Mouse (Mus musculus) MEL (cell line): ENCODE data around the gene Prss22. TPM values are rescaled to one million over a fixed set of nuclear protein-coding genes. Genes with fewer than 3 reads are reported as not detected.

Experiments used
- DNase-seq: peaks from one replicate; pipeline ENCODE4 v3.0.0; 2011; ENCODE audit warnings: low read depth, low spot score
- H3K27ac ChIP-seq: 2 replicates; pipeline ENCODE4 v1.5.1; 2012; ENCODE audit warnings: low read depth, mild to moderate bottlenecking, control low read depth, low read length, moderate library complexity; ENCODE audit not compliant: control insufficient read depth
- H3K27me3 ChIP-seq, 2 experiments: fragments of 150-350 bp in 1 of 2; sonication (generic) in 1 of 2; 2 replicates each; pipeline ENCODE4 v1.6.1; 2012; ENCODE audit warnings: low read length in 2 of 2, mild to moderate bottlenecking in 2 of 2, improper control_type of control experiment in 1 of 2, moderate library complexity in 1 of 2; ENCODE audit not compliant: insufficient read depth in 2 of 2, control insufficient read depth in 1 of 2
- H3K36me3 ChIP-seq, 2 experiments: 2 replicates each; pipeline ENCODE4 v1.6.1; 2012 to 2014; ENCODE audit warnings: low read length in 2 of 2, improper control_type of control experiment in 1 of 2, inconsistent platforms in 1 of 2, mild to moderate bottlenecking in 1 of 2; ENCODE audit not compliant: insufficient read depth in 2 of 2, control insufficient read depth in 1 of 2
- H3K4me1 ChIP-seq, 2 experiments: fragments of 150-350 bp in 1 of 2; sonication (generic) in 1 of 2; 2 replicates each; pipeline ENCODE4 v1.6.1; 2012; ENCODE audit warnings: low read length in 2 of 2, improper control_type of control experiment in 1 of 2, mild to moderate bottlenecking in 1 of 2; ENCODE audit not compliant: insufficient read depth in 2 of 2, control insufficient read depth in 1 of 2
- H3K4me3 ChIP-seq, 2 experiments: fragments of 150-350 bp in 1 of 2; sonication (generic) in 1 of 2; 2 replicates each; pipeline ENCODE4 v1.5.1; 2012; ENCODE audit warnings: low read depth in 2 of 2, low read length in 2 of 2, mild to moderate bottlenecking in 2 of 2, moderate library complexity in 2 of 2, control low read depth in 1 of 2, improper control_type of control experiment in 1 of 2; ENCODE audit not compliant: control insufficient read depth in 1 of 2, insufficient read depth in 1 of 2
- H3K79me2 ChIP-seq: 2 replicates; pipeline ENCODE4 v1.6.1; 2012; ENCODE audit warnings: mild to moderate bottlenecking, low read length, moderate library complexity; ENCODE audit not compliant: control insufficient read depth, poor library complexity, insufficient read depth
- H3K9ac ChIP-seq: 2 replicates; pipeline ENCODE4 v1.6.1; 2012; ENCODE audit warnings: low read depth, mild to moderate bottlenecking, control low read depth, low read length, moderate library complexity; ENCODE audit not compliant: control insufficient read depth, poor library complexity, severe bottlenecking
- H3K9me3 ChIP-seq: fragments of 150-350 bp; sonication (generic); replicated peaks from 2 replicates; pipeline ENCODE4 v1.6.1; 2012; ENCODE audit warnings: mild to moderate bottlenecking, low read length, improper control_type of control experiment, moderate library complexity; ENCODE audit not compliant: insufficient read depth
- BHLHE40 ChIP-seq: IDR thresholded peaks from 2 replicates; pipeline ENCODE4 v1.6.1; 2012; ENCODE audit warnings: low read depth, mild to moderate bottlenecking, inconsistent platforms, low read length, improper control_type of control experiment, borderline replicate concordance
- CHD2 ChIP-seq: IDR thresholded peaks from 2 replicates; pipeline ENCODE4 v1.6.1; 2011; ENCODE audit warnings: low read length, improper control_type of control experiment
- CTCF ChIP-seq, 3 experiments: IDR thresholded peaks in 2 of 3; conservative IDR thresholded peaks in 1 of 3; 2 replicates each; pipeline ENCODE4 v1.5.1; 2011 to 2012; ENCODE audit warnings: low read length in 3 of 3, low read depth in 2 of 3, mild to moderate bottlenecking in 2 of 3, improper control_type of control experiment in 1 of 3, inconsistent platforms in 1 of 3, mixed read lengths in 1 of 3, moderate library complexity in 1 of 3; ENCODE audit not compliant: control insufficient read depth in 1 of 3, insufficient read depth in 1 of 3, poor library complexity in 1 of 3, severe bottlenecking in 1 of 3
- E2F4 ChIP-seq: IDR thresholded peaks from 2 replicates; pipeline ENCODE4 v1.6.1; 2011; ENCODE audit warnings: low read depth, low read length, improper control_type of control experiment, borderline replicate concordance
- ELF1 ChIP-seq: IDR thresholded peaks from 2 replicates; pipeline ENCODE4 v1.6.1; 2014; ENCODE audit warnings: low read depth, mild to moderate bottlenecking, inconsistent platforms, low read length, improper control_type of control experiment, moderate library complexity
- GABPA ChIP-seq: IDR thresholded peaks from 2 replicates; pipeline ENCODE4 v1.6.1; 2012; ENCODE audit warnings: low read depth, mild to moderate bottlenecking, inconsistent platforms, low read length, improper control_type of control experiment, moderate library complexity
- HCFC1 ChIP-seq: IDR thresholded peaks from 2 replicates; pipeline ENCODE4 v1.6.1; 2012; ENCODE audit warnings: low read depth, mild to moderate bottlenecking, inconsistent platforms, low read length, improper control_type of control experiment, moderate library complexity
- JUND ChIP-seq: IDR thresholded peaks from 2 replicates; pipeline ENCODE4 v1.6.1; 2011; ENCODE audit warnings: low read depth, mild to moderate bottlenecking, improper control_type of control experiment, low read length
- MAX ChIP-seq: IDR thresholded peaks from 2 replicates; pipeline ENCODE4 v1.6.1; 2011; ENCODE audit warnings: low read length, improper control_type of control experiment
- MAZ ChIP-seq: IDR thresholded peaks from 2 replicates; pipeline ENCODE4 v1.6.1; 2012; ENCODE audit warnings: low read depth, mild to moderate bottlenecking, inconsistent platforms, low read length, improper control_type of control experiment
- MXI1 ChIP-seq: IDR thresholded peaks from 2 replicates; pipeline ENCODE4 v1.6.1; 2011; ENCODE audit warnings: mild to moderate bottlenecking, low read depth, low read length, improper control_type of control experiment
- MYB ChIP-seq: IDR thresholded peaks from 2 replicates; pipeline ENCODE4 v1.6.1; 2011; ENCODE audit warnings: mild to moderate bottlenecking, low read depth, low read length, improper control_type of control experiment
- NELFE ChIP-seq: IDR thresholded peaks from 2 replicates; pipeline ENCODE4 v1.6.1; 2011; ENCODE audit warnings: low read depth, low read length, improper control_type of control experiment
- NRF1 ChIP-seq: IDR thresholded peaks from 2 replicates; pipeline ENCODE4 v1.6.1; 2014; ENCODE audit warnings: low read depth, mild to moderate bottlenecking, inconsistent platforms, low read length, improper control_type of control experiment, moderate library complexity; ENCODE audit not compliant: poor library complexity, insufficient read depth, severe bottlenecking
- POLR2A ChIP-seq, 2 experiments: IDR thresholded peaks; 2 replicates each; pipeline ENCODE4 v1.6.1; 2011 to 2012; ENCODE audit warnings: low read length in 2 of 2, mild to moderate bottlenecking in 2 of 2, control low read depth in 1 of 2, improper control_type of control experiment in 1 of 2, low read depth in 1 of 2, moderate library complexity in 1 of 2; ENCODE audit not compliant: control insufficient read depth in 1 of 2, insufficient read depth in 1 of 2, poor library complexity in 1 of 2
- POLR2AphosphoS2 ChIP-seq: IDR thresholded peaks from 2 replicates; pipeline ENCODE4 v1.6.1; 2011; ENCODE audit warnings: low read length, improper control_type of control experiment
- POLR2AphosphoS5 ChIP-seq: IDR thresholded peaks from 2 replicates; pipeline ENCODE4 v1.6.1; 2012; ENCODE audit warnings: low read depth, borderline replicate concordance, mild to moderate bottlenecking, inconsistent platforms, low read length, moderate library complexity, mixed read lengths
- RAD21 ChIP-seq: IDR thresholded peaks from 2 replicates; pipeline ENCODE4 v1.6.1; 2011; ENCODE audit warnings: mild to moderate bottlenecking, low read depth, low read length, improper control_type of control experiment
- RCOR1 ChIP-seq: IDR thresholded peaks from 2 replicates; pipeline ENCODE4 v1.6.1; 2012; ENCODE audit warnings: low read depth, mild to moderate bottlenecking, inconsistent platforms, low read length, improper control_type of control experiment
- SMC3 ChIP-seq: IDR thresholded peaks from 2 replicates; pipeline ENCODE4 v1.6.1; 2011; ENCODE audit warnings: low read depth, low read length, improper control_type of control experiment
- TAL1 ChIP-seq: IDR thresholded peaks from 2 replicates; pipeline ENCODE4 v1.6.1; 2012; ENCODE audit warnings: mild to moderate bottlenecking, inconsistent platforms, low read length, moderate library complexity, mixed read lengths
- TBP ChIP-seq: IDR thresholded peaks from 2 replicates; pipeline ENCODE4 v1.8.0; 2011; ENCODE audit warnings: low read depth, low read length, improper control_type of control experiment
- TCF12 ChIP-seq: IDR thresholded peaks from 2 replicates; pipeline ENCODE4 v1.6.1; 2014; ENCODE audit warnings: low read depth, mild to moderate bottlenecking, inconsistent platforms, low read length, improper control_type of control experiment, moderate library complexity
- UBTF ChIP-seq: IDR thresholded peaks from 2 replicates; pipeline ENCODE4 v1.6.1; 2012; ENCODE audit warnings: low read depth, mild to moderate bottlenecking, inconsistent platforms, low read length, improper control_type of control experiment, moderate library complexity, borderline replicate concordance; ENCODE audit not compliant: insufficient read depth
- ZC3H11A ChIP-seq: IDR thresholded peaks from 2 replicates; pipeline ENCODE4 v1.6.1; 2012; ENCODE audit warnings: low read depth, mild to moderate bottlenecking, inconsistent platforms, low read length, improper control_type of control experiment
- ZNF384 ChIP-seq: IDR thresholded peaks from 2 replicates; pipeline ENCODE4 v1.6.1; 2012; ENCODE audit warnings: low read depth, mild to moderate bottlenecking, inconsistent platforms, low read length, improper control_type of control experiment
- polyA plus RNA-seq, 2 experiments: library from polyadenylated mRNA; stranded (reverse) in 1 of 2; unstranded in 1 of 2; fragments of >175 nt in 1 of 2; fragments of >200 nt in 1 of 2; gene quantifications; 2 replicates each; pipeline versions ENCODE4 v1.2.1 to v1.2.4; 2012; ENCODE audit warnings: low replicate concordance in 2 of 2, low read depth in 1 of 2; ENCODE audit not compliant: insufficient read length in 2 of 2, insufficient read depth in 1 of 2, missing spikeins in 1 of 2
- total RNA-seq: library from RNA; depleted of rRNA; stranded (reverse); fragments of 300-350 nt; gene quantifications from 2 replicates; pipeline ENCODE4 v1.2.3, GENCODE M21; 2012

Gene Prss22
- total and polyA plus RNA-seq, 3 experiments, result not detected

GRCm38 (mm10) chr17:24015727-24016126 lies 17.8 kb upstream of the Prss22 start:
- no peak overlapping the region for H3K4me3 ChIP-seq
- peak; percentile 51 for DNase-seq

GRCm38 (mm10) chr17:24014433-24014965 lies 16.6 kb upstream of the Prss22 start:
- H3K36me3 ChIP-seq, result no peaks in the 10 kb centered on the region
- H3K9me3 ChIP-seq, result no peaks in the 10 kb centered on the region
- no peak for DNase-seq

More at GRCm38 (mm10) chr17:24015727-24016126, 17.8 kb upstream of the Prss22 start:
- Histone ChIP-seq H3K27me3 (no peaks in the 10 kb centered on the region), H3K9me3 (no peaks in the 10 kb centered on the region), H3K27ac (no peak overlapping the region), H3K4me1 (no peaks in the 10 kb centered on the region), H3K79me2 (no peaks in the 10 kb centered on the region)
- TF ChIP-seq NRF1 (no peak), CTCF (IDR thresholded peaks at IDR 0.05 in 2 of 3, conservative IDR thresholded peaks at IDR 0.05 in 1 of 3; ENCODE audit: control insufficient read depth in 1 of 3, insufficient read depth in 1 of 3, low read depth in 2 of 3, low read length in 3 of 3, poor library complexity in 1 of 3, severe bottlenecking in 1 of 3) (peak; percentile 62 to 82 (median 70)), RAD21 (peak; percentile 48), SMC3 (peak; percentile 54), CHD2 (no peak)
- TF ChIP-seq, all 39 proteins: peak for 3
- H3K36me3 ChIP-seq, result no peaks in the 10 kb centered on the region
- no peak overlapping the region for H3K9ac ChIP-seq

GRCm38 (mm10) chr17:24012921-24013320 lies 15.0 kb upstream of the Prss22 start:
- Histone ChIP-seq H3K79me2 (no peaks in the 10 kb centered on the region), H3K27ac (no peak overlapping the region)
- TF ChIP-seq TAL1, result no peak
- TF ChIP-seq BHLHE40, result no peak
- no peak for TF ChIP-seq MAZ
- no peak for TF ChIP-seq GABPA
- no peak for TF ChIP-seq TCF12
- no peak for TF ChIP-seq HCFC1
- no peak for TF ChIP-seq ELF1
- TF ChIP-seq POLR2A (IDR thresholded peaks at IDR 0.05; ENCODE audit: control insufficient read depth in 1 of 2, insufficient read depth in 1 of 2, low read depth in 1 of 2, low read length in 2 of 2, poor library complexity in 1 of 2), result no peak
- TF ChIP-seq MAX, result no peak
- TF ChIP-seq RCOR1, result no peak
- no peak for TF ChIP-seq MXI1
- no peak for TF ChIP-seq UBTF
- TF ChIP-seq ZNF384, result no peak
- TF ChIP-seq MYB, result no peak
- TF ChIP-seq, all 39 proteins: peak for 0
- Histone ChIP-seq H3K9me3 (no peaks in the 10 kb centered on the region), H3K4me1 (no peaks in the 10 kb centered on the region), H3K4me3 (no peak overlapping the region), H3K9ac (no peak overlapping the region), H3K27me3 (peaks cover 2% of the 10 kb centered on the region in 2 experiments; a peak in 3 of 4 replicates), H3K36me3 (no peaks in the 10 kb centered on the region)
- peak; percentile 43 for DNase-seq

More at GRCm38 (mm10) chr17:24014433-24014965, 16.6 kb upstream of the Prss22 start:
- no peak overlapping the region for H3K27ac ChIP-seq
- no peaks in the 10 kb centered on the region for H3K4me1 ChIP-seq
- no peak overlapping the region for H3K4me3 ChIP-seq
- TF ChIP-seq TCF12 (no peak), UBTF (no peak), ELF1 (no peak), ZC3H11A (no peak), NELFE (no peak), POLR2A (IDR thresholded peaks at IDR 0.05; ENCODE audit: control insufficient read depth in 1 of 2, insufficient read depth in 1 of 2, low read depth in 1 of 2, low read length in 2 of 2, poor library complexity in 1 of 2) (no peak), JUND (no peak), BHLHE40 (no peak), POLR2AphosphoS2 (no peak), GABPA (no peak), POLR2AphosphoS5 (no peak), MAX (no peak), E2F4 (no peak), ZNF384 (no peak), TBP (no peak)
- no peaks in the 10 kb centered on the region for H3K79me2 ChIP-seq
- H3K27me3 ChIP-seq, result no peaks in the 10 kb centered on the region; a peak in 1 of 4 replicates
- H3K9ac ChIP-seq, result no peak overlapping the region
